Mouse (Mus musculus) CD4-positive, CD25-positive, alpha-beta regulatory T cell, adult 4 months (primary cell): ENCODE measurements at regions not wholly inside any gene's neighbourhood (a gene's known extent, or its start where the extent isn't known, plus 50 kb on each side); places are given as distances from the start of the nearest gene placed in this dataset.

ENCODE experiments used
- ATAC-seq: one replicate; pipeline ENCODE4 v1.8.0; 2017

- ATAC-seq, result no peak
Observed at GRCm38 (mm10) chr12:106128944-106129724, 119.1 kb downstream of the Vrk1 start.

- ATAC-seq, result no peak
Observed at GRCm38 (mm10) chr12:106130071-106130676, 120.1 kb downstream of the Vrk1 start.

GRCm38 (mm10) chr12:106132715-106133114 lies 122.7 kb downstream of the Vrk1 start:
- no peak for ATAC-seq

GRCm38 (mm10) chr12:106138466-106138865 lies 128.4 kb downstream of the Vrk1 start:
- ATAC-seq, result no peak

- ATAC-seq, result no peak
Observed at GRCm38 (mm10) chr12:106139491-106139890, 129.5 kb downstream of the Vrk1 start.

GRCm38 (mm10) chr12:106139927-106140326 lies 129.9 kb downstream of the Vrk1 start:
- ATAC-seq, result no peak

GRCm38 (mm10) chr12:106140671-106141070 lies 130.6 kb downstream of the Vrk1 start:
- no peak for ATAC-seq

GRCm38 (mm10) chr12:106143548-106143947 lies 133.5 kb downstream of the Vrk1 start:
- ATAC-seq, result no peak

- ATAC-seq, result no peak
Observed at GRCm38 (mm10) chr12:106156837-106157236, 146.8 kb downstream of the Vrk1 start.

- ATAC-seq, result no peak
Observed at GRCm38 (mm10) chr12:106157827-106158226, 147.8 kb downstream of the Vrk1 start.

- ATAC-seq, result no peak
Observed at GRCm38 (mm10) chr12:106158620-106159019, 148.6 kb downstream of the Vrk1 start.

GRCm38 (mm10) chr12:106171301-106171700 lies 161.3 kb downstream of the Vrk1 start:
- no peak for ATAC-seq

- ATAC-seq, result no peak
Observed at GRCm38 (mm10) chr12:106173211-106173610, 163.2 kb downstream of the Vrk1 start.

- ATAC-seq, result peak; percentile 70
Observed at GRCm38 (mm10) chr12:106174070-106174980, 164.3 kb downstream of the Vrk1 start.

- no peak for ATAC-seq
Observed at GRCm38 (mm10) chr12:106174981-106175700, 165.1 kb downstream of the Vrk1 start.

- no peak for ATAC-seq
Observed at GRCm38 (mm10) chr12:106177302-106177701, 167.3 kb downstream of the Vrk1 start.

GRCm38 (mm10) chr12:106177861-106178260 lies 167.8 kb downstream of the Vrk1 start:
- ATAC-seq, result no peak

GRCm38 (mm10) chr12:106178688-106179205 lies 168.7 kb downstream of the Vrk1 start:
- no peak for ATAC-seq

GRCm38 (mm10) chr12:106182923-106183322 lies 172.9 kb downstream of the Vrk1 start:
- ATAC-seq, result peak; percentile 83

GRCm38 (mm10) chr12:106183973-106184372 lies 173.9 kb downstream of the Vrk1 start:
- no peak for ATAC-seq

- peak; percentile 78 for ATAC-seq
Observed at GRCm38 (mm10) chr12:106185398-106186077, 175.5 kb downstream of the Vrk1 start.

GRCm38 (mm10) chr12:106186501-106186900 lies 176.5 kb downstream of the Vrk1 start:
- ATAC-seq, result no peak
